Mouse (Mus musculus) hindbrain, embryonic 14.5 days (tissue): ENCODE measurements around the gene Vat1l. TPM values are rescaled to one million over a fixed set of nuclear protein-coding genes. Genes with fewer than 3 reads are reported as not detected.

Source experiments
- ATAC-seq: fragments of 200-750 bp; cut with Nextera tagmentation; 2 replicates; pipeline ENCODE4 v1.8.0; 2017; ENCODE audit warnings: moderate number of reproducible peaks, mild to moderate bottlenecking, moderate TSS enrichment, moderate library complexity; ENCODE audit not compliant: low FRiP score
- DNase-seq: peaks from one replicate; pipeline ENCODE4 v3.0.0-alpha.2; 2015; ENCODE audit warnings: low spot score
- H3K27ac ChIP-seq: fragments of 300-500 bp; sonication (generic); 2 replicates; pipeline ENCODE4 v1.5.1; 2014; ENCODE audit warnings: mild to moderate bottlenecking, moderate library complexity
- H3K27me3 ChIP-seq: fragments of 300-500 bp; sonication (generic); 2 replicates; pipeline ENCODE4 v1.6.1; 2014; ENCODE audit warnings: mild to moderate bottlenecking, low read length, mixed read lengths; ENCODE audit not compliant: control insufficient read depth, insufficient read depth
- H3K36me3 ChIP-seq: fragments of 300-500 bp; sonication (generic); replicated peaks from 2 replicates; pipeline ENCODE4 v1.6.1; 2014; ENCODE audit not compliant: control insufficient read depth, insufficient read depth
- H3K4me1 ChIP-seq: fragments of 300-500 bp; sonication (generic); replicated peaks from 2 replicates; pipeline ENCODE4 v1.6.1; 2014; ENCODE audit warnings: antibody characterized with exemption, low read length, mixed read lengths; ENCODE audit not compliant: control insufficient read depth, insufficient read depth
- H3K4me2 ChIP-seq: fragments of 300-500 bp; sonication (generic); replicated peaks from 2 replicates; pipeline ENCODE4 v1.6.1; 2014; ENCODE audit warnings: mild to moderate bottlenecking, moderate library complexity
- H3K4me3 ChIP-seq: fragments of 300-500 bp; sonication (generic); replicated peaks from 2 replicates; pipeline ENCODE4 v1.5.1; 2014; ENCODE audit warnings: mild to moderate bottlenecking, low read length
- H3K9ac ChIP-seq: fragments of 300-500 bp; sonication (generic); 2 replicates; pipeline ENCODE4 v1.6.1; 2014
- H3K9me3 ChIP-seq: fragments of 300-500 bp; sonication (generic); 2 replicates; pipeline ENCODE4 v1.6.1; 2016; ENCODE audit warnings: low read length; ENCODE audit not compliant: control insufficient read depth
- WGBS: fragments of 180-500 bp; shearing (Covaris S2); extraction: QIAGEN DNeasy Blood & Tissue Kit; methylation state at CpG from one replicate; pipeline ENCODE4 v1.1.7; 2014; 5-methylcytosine and 5-hydroxymethylcytosine counted together
- polyA plus RNA-seq: library from polyadenylated mRNA; unstranded; fragments of >200 nt; fragmentation: Nextera tagmentation; extraction: Ambion mirVana; gene quantifications from 2 replicates; pipeline ENCODE4 v1.2.1, GENCODE M21; 2014

Gene Vat1l
- polyA plus RNA-seq, result 60.1 and 67.4 TPM in 2 replicates

GRCm38 (mm10) chr8:114205221-114205901 is at the start of gene Vat1l:
Vat1l (plus strand) TSS chr8:114205612.
- Histone ChIP-seq H3K36me3 (no peaks in the 10 kb centered on the region), H3K27ac (peak within 1 kb of the TSS; percentile 75), H3K4me3 (peak within 1 kb of the TSS; percentile 68), H3K27me3 (no peaks in the 10 kb centered on the region; the same call in 1 of the 2 replicates), H3K9me3 (no peaks in the 10 kb centered on the region), H3K4me2 (peak within 1 kb of the TSS; percentile 61), H3K4me1 (peaks cover 17% of the 10 kb centered on the region), H3K9ac (peak within 1 kb of the TSS; percentile 65)
- DNase-seq (peak; percentile 67), ATAC-seq (peak; percentile 84)
- under 1% methylated on average over 39 of the region's 39 CpGs for WGBS

GRCm38 (mm10) chr8:114158586-114158985 is 46.8 kb upstream of the Vat1l start:
- no peaks in the 10 kb centered on the region for H3K4me1 ChIP-seq
- WGBS, result 77% methylated on average over 2 of the region's 2 CpGs
- no peak overlapping the region for H3K4me2 ChIP-seq
- no peaks in the 10 kb centered on the region for H3K9me3 ChIP-seq
- no peak for ATAC-seq
- H3K4me3 ChIP-seq, result no peak overlapping the region
- H3K9ac ChIP-seq, result no peak overlapping the region
- H3K36me3 ChIP-seq, result no peaks in the 10 kb centered on the region
- no peak overlapping the region for H3K27ac ChIP-seq
- no peak for DNase-seq
- no peaks in the 10 kb centered on the region for H3K27me3 ChIP-seq

DNA sequence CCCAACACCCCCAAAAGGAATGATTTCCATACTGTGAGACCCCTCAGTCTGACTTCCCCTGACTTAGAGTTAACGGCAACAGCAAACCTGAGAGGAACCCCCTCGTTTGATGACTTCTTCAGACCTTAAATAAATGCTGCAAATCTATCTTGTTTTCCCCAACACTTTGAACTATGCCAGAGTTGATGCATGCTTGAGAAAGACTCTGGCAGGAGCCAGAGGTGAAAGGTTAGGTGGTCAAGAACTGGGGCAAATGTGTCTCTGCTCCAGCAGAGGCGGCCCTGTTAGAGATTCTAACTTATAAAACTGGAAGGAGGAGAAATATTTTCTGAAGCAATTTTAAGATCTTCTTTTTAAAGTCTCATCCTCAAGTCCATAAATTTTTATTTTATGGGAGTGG is 45.7 kb upstream of the Vat1l start:
- Histone ChIP-seq H3K4me3 (no peak overlapping the region), H3K27ac (no peak overlapping the region), H3K36me3 (no peaks in the 10 kb centered on the region), H3K9ac (no peak overlapping the region), H3K9me3 (no peaks in the 10 kb centered on the region), H3K4me2 (no peak overlapping the region), H3K27me3 (no peaks in the 10 kb centered on the region), H3K4me1 (no peaks in the 10 kb centered on the region)
- WGBS, result 85% methylated on average over 3 of the region's 3 CpGs
- ATAC-seq (no peak), DNase-seq (no peak)

GRCm38 (mm10) chr8:114163871-114164270 is 41.5 kb upstream of the Vat1l start:
- Histone ChIP-seq H3K4me1 (no peaks in the 10 kb centered on the region), H3K27ac (no peak overlapping the region), H3K9ac (no peak overlapping the region), H3K27me3 (no peaks in the 10 kb centered on the region), H3K4me3 (no peak overlapping the region), H3K36me3 (no peaks in the 10 kb centered on the region), H3K9me3 (no peaks in the 10 kb centered on the region), H3K4me2 (no peak overlapping the region)
- DNase-seq, result no peak
- 89% methylated on average over 3 of the region's 3 CpGs for WGBS
- ATAC-seq, result no peak

- WGBS, result 73% methylated on average over 6 of the region's 6 CpGs
- no peak for DNase-seq
These were observed 40.8 kb upstream of the Vat1l start for GRCm38 (mm10) chr8:114164444-114165096.

DNA sequence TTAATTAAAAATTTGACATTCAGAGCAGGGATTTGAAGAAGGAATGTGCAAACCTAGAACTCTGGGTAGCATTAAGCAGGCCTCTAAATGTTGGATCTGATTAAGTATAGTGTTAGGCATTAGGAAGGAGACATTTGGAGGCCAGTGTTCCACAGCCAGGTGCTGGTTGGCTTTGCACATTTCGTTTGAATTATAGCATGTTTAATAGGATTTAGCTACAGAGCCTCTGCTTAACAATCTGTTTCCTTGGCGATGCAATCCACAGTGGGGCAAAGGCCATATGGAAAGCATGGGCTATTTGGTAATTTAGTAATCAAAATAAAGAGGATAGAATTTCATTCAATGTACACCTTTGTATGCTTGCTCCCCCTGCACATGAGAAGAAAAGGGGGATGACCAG is 39.7 kb upstream of the Vat1l start:
- no peak overlapping the region for H3K4me3 ChIP-seq
- no peak for DNase-seq
- WGBS, result 47% methylated on average over 2 of the region's 2 CpGs
- no peaks in the 10 kb centered on the region for H3K9me3 ChIP-seq
- no peak overlapping the region for H3K4me2 ChIP-seq
- H3K9ac ChIP-seq, result no peak overlapping the region
- no peak for ATAC-seq
- H3K27ac ChIP-seq, result no peak overlapping the region
- H3K27me3 ChIP-seq, result no peaks in the 10 kb centered on the region
- H3K36me3 ChIP-seq, result no peaks in the 10 kb centered on the region
- no peaks in the 10 kb centered on the region for H3K4me1 ChIP-seq

More at GRCm38 (mm10) chr8:114164444-114165096, 40.8 kb upstream of the Vat1l start:
- ATAC-seq, result no peak
- H3K36me3 ChIP-seq, result no peaks in the 10 kb centered on the region
- H3K4me2 ChIP-seq, result no peak overlapping the region
- no peak overlapping the region for H3K9ac ChIP-seq
- no peaks in the 10 kb centered on the region for H3K27me3 ChIP-seq
- H3K4me1 ChIP-seq, result no peaks in the 10 kb centered on the region
- H3K4me3 ChIP-seq, result no peak overlapping the region
- no peaks in the 10 kb centered on the region for H3K9me3 ChIP-seq
- H3K27ac ChIP-seq, result no peak overlapping the region

GRCm38 (mm10) chr8:114176721-114177120 is 28.7 kb upstream of the Vat1l start:
- ATAC-seq (no peak), DNase-seq (no peak)
- Histone ChIP-seq H3K4me1 (no peaks in the 10 kb centered on the region), H3K27ac (no peak overlapping the region), H3K36me3 (no peaks in the 10 kb centered on the region), H3K9me3 (no peaks in the 10 kb centered on the region), H3K4me2 (no peak overlapping the region), H3K4me3 (no peak overlapping the region), H3K9ac (no peak overlapping the region), H3K27me3 (no peaks in the 10 kb centered on the region)
- 75% methylated on average over 3 of the region's 3 CpGs for WGBS

GRCm38 (mm10) chr8:114193334-114193733 is 12.1 kb upstream of the Vat1l start:
- Histone ChIP-seq H3K9me3 (no peaks in the 10 kb centered on the region), H3K27ac (no peak overlapping the region), H3K4me3 (no peak overlapping the region), H3K4me1 (0 out of 2 replicates have a peak, but pooled peaks cover 3% of the 10 kb centered on the region), H3K9ac (no peak overlapping the region), H3K36me3 (no peaks in the 10 kb centered on the region), H3K27me3 (no peaks in the 10 kb centered on the region), H3K4me2 (no peak overlapping the region)
- 94% methylated on average over 5 of the region's 5 CpGs for WGBS
- DNase-seq (no peak), ATAC-seq (no peak)

DNA sequence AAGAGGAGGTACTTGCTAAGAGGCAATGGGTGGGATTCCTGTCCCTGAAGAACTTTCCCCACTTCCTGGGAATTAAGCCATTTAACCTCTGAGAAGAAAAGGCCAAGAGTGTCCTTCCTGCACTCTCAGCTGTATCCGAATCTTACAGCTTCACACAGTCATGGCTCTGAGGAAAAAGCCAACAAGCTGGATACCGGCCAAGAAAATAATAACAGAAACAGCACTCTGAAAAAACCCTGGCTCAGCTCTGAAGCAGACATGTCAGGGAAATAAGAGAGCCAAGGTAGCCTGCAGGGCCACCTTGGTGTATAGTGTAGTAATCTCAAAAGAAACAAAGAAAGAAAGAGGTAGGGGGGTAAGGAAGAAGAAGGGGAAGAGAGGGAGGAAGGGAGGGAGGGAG is 6.4 kb upstream of the Vat1l start:
- 50% methylated on average over 2 of the region's 2 CpGs for WGBS
- H3K9me3 ChIP-seq, result no peaks in the 10 kb centered on the region
- DNase-seq, result no peak
- no peak overlapping the region for H3K4me2 ChIP-seq
- no peak overlapping the region for H3K4me3 ChIP-seq
- H3K9ac ChIP-seq, result no peak overlapping the region
- H3K27me3 ChIP-seq, result no peaks in the 10 kb centered on the region
- H3K4me1 ChIP-seq, result no peaks in the 10 kb centered on the region
- ATAC-seq, result no peak
- peak overlapping the region; percentile 14; the same call in 1 of the 2 replicates for H3K27ac ChIP-seq
- no peaks in the 10 kb centered on the region for H3K36me3 ChIP-seq
